In the genomic region with DNA sequence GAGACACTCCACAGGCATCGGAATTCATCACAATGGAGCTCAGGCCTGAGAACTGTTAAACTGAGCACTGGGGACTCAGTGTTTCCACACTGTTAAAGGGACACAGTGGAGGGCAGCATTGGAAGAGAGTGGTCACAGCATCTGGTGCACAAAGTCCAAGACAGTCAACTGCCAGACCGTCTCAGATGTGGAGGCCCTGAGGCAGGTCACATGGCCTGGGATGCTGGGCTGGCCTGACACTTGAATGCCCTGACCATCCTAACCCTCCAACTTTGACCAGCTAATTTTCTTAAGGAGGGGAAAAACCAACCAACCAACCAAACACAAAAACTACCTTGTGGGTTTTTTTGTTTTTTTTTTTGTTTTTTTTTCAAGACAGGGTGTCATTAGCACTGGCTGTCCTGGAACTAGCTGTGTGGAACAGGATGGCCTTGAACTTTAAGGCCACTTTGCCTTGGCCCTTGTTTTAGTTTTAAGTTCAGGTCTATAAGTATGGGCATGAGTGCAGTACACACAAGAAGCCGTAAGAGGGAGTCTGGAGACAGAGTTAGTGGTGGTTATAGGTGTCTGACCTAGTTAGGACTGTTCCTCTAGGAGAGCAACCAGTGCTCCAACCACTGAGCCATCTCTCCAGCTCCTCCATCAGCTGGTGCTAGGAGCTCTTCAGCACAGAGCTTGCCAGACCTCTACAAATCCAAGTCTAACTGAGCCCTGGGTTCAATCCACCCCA, we compare ENCODE assay signal across 8 mouse cellular contexts. TPM values are rescaled to one million over a fixed set of nuclear protein-coding genes. Genes with fewer than 3 reads are reported as not detected.
DNase-seq lines count a peak whose midpoint lies in the region; ATAC-seq lines count a peak whose summit lies in the region.

No protein-coding gene starts in this region.

- no peak overlapping the region for H3K4me3 ChIP-seq in neural tube, embryonic 11.5 days (ENCODE audit: low read depth, low read length)
- no peak overlapping the region for H3K4me3 ChIP-seq in hindbrain, embryonic 15.5 days
- H3K4me3 ChIP-seq in midbrain, embryonic 12.5 days: peak overlapping the region; percentile 90

- peak; percentile 32 for DNase-seq in cerebellum, adult 11-12 months
- no peak for DNase-seq in cerebellum, postnatal 36 days
- no peak for DNase-seq in neural tube, embryonic 11.5 days (ENCODE audit: low spot score)
- no peak for DNase-seq in neural tube, embryonic 10.5 days (ENCODE audit: extremely low spot score, low spot score)
- DNase-seq in adrenal gland, postnatal 14 days: no peak
- DNase-seq in layer of hippocampus, adult 9-10 months (ENCODE audit: low spot score): no peak

- H3K4me1 ChIP-seq in neural tube, embryonic 11.5 days (ENCODE audit: control insufficient read depth, insufficient read depth, low read length): peaks cover 13% of the 10 kb centered on the region
- H3K4me1 ChIP-seq in hindbrain, embryonic 15.5 days (replicated peaks): peaks cover 49% of the 10 kb centered on the region
- H3K4me1 ChIP-seq in midbrain, embryonic 12.5 days: peaks cover 38% of the 10 kb centered on the region

- H3K27me3 ChIP-seq in neural tube, embryonic 11.5 days (ENCODE audit: control insufficient read depth, insufficient read depth, low read length): no peaks in the 10 kb centered on the region
- H3K27me3 ChIP-seq in hindbrain, embryonic 15.5 days: no peaks in the 10 kb centered on the region
- H3K27me3 ChIP-seq in midbrain, embryonic 12.5 days: no peaks in the 10 kb centered on the region

- WGBS in neural tube, embryonic 11.5 days: 84% methylated on average over 3 of the region's 3 CpGs
- WGBS in hindbrain, embryonic 15.5 days: 69% methylated on average over 3 of the region's 3 CpGs
- WGBS in midbrain, embryonic 12.5 days: 80% methylated on average over 3 of the region's 3 CpGs

- H3K9ac ChIP-seq in neural tube, embryonic 11.5 days (ENCODE audit: low read length): no peak overlapping the region
- peak overlapping the region; percentile 0; the same call in 1 of the 2 replicates for H3K9ac ChIP-seq in hindbrain, embryonic 15.5 days
- peak overlapping the region; percentile 97; the same call in 1 of the 2 replicates for H3K9ac ChIP-seq in midbrain, embryonic 12.5 days (replicated peaks)

- no peak overlapping the region for H3K27ac ChIP-seq in neural tube, embryonic 11.5 days (ENCODE audit: low read depth, low read length)
- no peak overlapping the region for H3K27ac ChIP-seq in hindbrain, embryonic 15.5 days (replicated peaks)
- H3K27ac ChIP-seq in midbrain, embryonic 12.5 days (replicated peaks): no peak overlapping the region

- H3K36me3 ChIP-seq in neural tube, embryonic 11.5 days (ENCODE audit: control insufficient read depth, insufficient read depth, low read length): peaks cover 2% of the 10 kb centered on the region
- H3K36me3 ChIP-seq in hindbrain, embryonic 15.5 days: peaks cover 8% of the 10 kb centered on the region
- H3K36me3 ChIP-seq in midbrain, embryonic 12.5 days: peaks cover 20% of the 10 kb centered on the region

- no peak for ATAC-seq in neural tube, embryonic 11.5 days (ENCODE audit: insufficient read depth, low FRiP score, low TSS enrichment)
- no peak for ATAC-seq in hindbrain, embryonic 15.5 days (ENCODE audit: low FRiP score, low read depth)
- ATAC-seq in midbrain, embryonic 12.5 days (ENCODE audit: low FRiP score, low read depth): no peak

- no peaks in the 10 kb centered on the region for H3K9me3 ChIP-seq in neural tube, embryonic 11.5 days (ENCODE audit: control insufficient read depth, low read length)
- H3K9me3 ChIP-seq in hindbrain, embryonic 15.5 days: no peaks in the 10 kb centered on the region
- no peaks in the 10 kb centered on the region for H3K9me3 ChIP-seq in midbrain, embryonic 12.5 days

- H3K4me2 ChIP-seq in neural tube, embryonic 11.5 days (ENCODE audit: low read depth): peak overlapping the region; percentile 74
- H3K4me2 ChIP-seq in hindbrain, embryonic 15.5 days: peak overlapping the region; percentile 81
- H3K4me2 ChIP-seq in midbrain, embryonic 12.5 days (replicated peaks): peak overlapping the region; percentile 93

RNA-seq across cellular contexts. Expression of gene Gm27021, which starts 2.0 kb away (rescaled TPM):
- polyA plus RNA-seq in neural tube, embryonic 11.5 days (2014; fragmentation: Nextera tagmentation; extraction: Ambion mirVana): 2.3 and 2.5 TPM in 2 replicates
- 3.7 and 5.9 TPM in 2 replicates for polyA plus RNA-seq in hindbrain, embryonic 15.5 days (2015; fragmentation: Nextera tagmentation; extraction: Ambion mirVana)
- polyA plus RNA-seq in midbrain, embryonic 12.5 days (2016; fragmentation: Nextera tagmentation; extraction: Ambion mirVana): 2.1 and 3.0 TPM in 2 replicates
- total RNA-seq in adrenal gland, postnatal 14 days (2021): 0.64 TPM in 1 of 2 replicates, not detected in the other

RNA-seq across cellular contexts. Expression of gene Cox4i1, which starts 2.1 kb away (rescaled TPM):
- 920 and 934 TPM in 2 replicates for polyA plus RNA-seq in neural tube, embryonic 11.5 days (2014; fragmentation: Nextera tagmentation; extraction: Ambion mirVana)
- 1,171 and 1,185 TPM in 2 replicates for polyA plus RNA-seq in hindbrain, embryonic 15.5 days (2015; fragmentation: Nextera tagmentation; extraction: Ambion mirVana)
- polyA plus RNA-seq in midbrain, embryonic 12.5 days (2016; fragmentation: Nextera tagmentation; extraction: Ambion mirVana): 895 and 905 TPM in 2 replicates
- 2,387 and 2,670 TPM in 2 replicates for total RNA-seq in adrenal gland, postnatal 14 days (2021)

RNA-seq across cellular contexts. Expression of gene Emc8, which starts 2.5 kb away (rescaled TPM):
- 274 and 290 TPM in 2 replicates for polyA plus RNA-seq in neural tube, embryonic 11.5 days (2014; fragmentation: Nextera tagmentation; extraction: Ambion mirVana)
- polyA plus RNA-seq in hindbrain, embryonic 15.5 days (2015; fragmentation: Nextera tagmentation; extraction: Ambion mirVana): 114 and 124 TPM in 2 replicates
- polyA plus RNA-seq in midbrain, embryonic 12.5 days (2016; fragmentation: Nextera tagmentation; extraction: Ambion mirVana): 215 and 235 TPM in 2 replicates
- total RNA-seq in adrenal gland, postnatal 14 days (2021): 106 and 116 TPM in 2 replicates

RNA-seq across cellular contexts. Expression of gene 1190005I06Rik, which starts 18.5 kb away (rescaled TPM):
- polyA plus RNA-seq in neural tube, embryonic 11.5 days (2014; fragmentation: Nextera tagmentation; extraction: Ambion mirVana): 2.5 and 2.6 TPM in 2 replicates
- polyA plus RNA-seq in hindbrain, embryonic 15.5 days (2015; fragmentation: Nextera tagmentation; extraction: Ambion mirVana): 15.8 and 17.3 TPM in 2 replicates
- 5.2 and 5.7 TPM in 2 replicates for polyA plus RNA-seq in midbrain, embryonic 12.5 days (2016; fragmentation: Nextera tagmentation; extraction: Ambion mirVana)
- 27.8 and 31.6 TPM in 2 replicates for total RNA-seq in adrenal gland, postnatal 14 days (2021)
